In the genomic region with DNA sequence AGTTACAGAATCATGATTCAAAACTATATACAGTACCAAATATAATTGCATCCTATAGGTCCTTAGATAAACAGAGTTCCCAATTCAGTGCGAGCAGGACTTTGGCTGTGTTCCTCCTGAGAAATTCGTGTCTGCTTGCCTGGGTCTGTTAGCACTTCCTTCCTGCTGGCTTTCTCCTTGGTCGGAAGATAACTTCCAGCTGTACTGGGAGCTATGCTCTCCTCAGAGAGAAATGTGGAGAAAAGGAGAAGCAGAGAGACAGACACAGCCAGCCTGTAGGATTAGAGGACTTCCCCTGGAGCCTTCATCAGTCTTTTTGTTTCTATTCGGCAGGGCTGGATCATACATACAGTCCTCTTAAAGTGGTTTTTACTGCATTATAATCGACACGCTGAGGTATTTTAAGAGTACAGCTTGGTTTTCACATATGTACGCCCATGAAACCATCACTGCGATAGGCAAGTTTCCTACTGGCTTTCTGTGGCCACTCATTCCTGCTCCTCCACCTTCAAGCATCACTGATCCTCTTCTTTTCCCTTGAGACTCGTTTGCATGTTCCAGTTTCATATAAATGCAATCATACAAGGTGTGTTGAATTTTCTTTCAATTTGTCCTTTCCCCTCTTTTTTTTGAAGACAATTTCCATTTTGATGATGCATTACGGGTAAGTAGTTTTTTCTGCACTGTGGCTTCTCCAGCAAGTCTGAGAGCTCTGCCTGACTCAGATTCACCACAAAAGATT, we compare ENCODE assay signal across 12 mouse cellular contexts. TPM values are rescaled to one million over a fixed set of nuclear protein-coding genes. Genes with fewer than 3 reads are reported as not detected.
A peak's percentile ranks its signal among the peaks of the same experiment; 100 is the strongest.
DNase-seq lines count a peak whose midpoint lies in the region; ATAC-seq and TF ChIP-seq lines count a peak whose summit lies in the region.
"Had no signal": no experiment of that assay in that cellular context is flagged by ENCODE, and none has a peak within 500 bp of the region (broad histone marks: within the 10 kb centered on the region; RNA-seq: fewer than 3 reads in every experiment).

No protein-coding gene starts in this region.

- no peak for TF ChIP-seq CTCF in kidney, postnatal 0 days (IDR thresholded peaks at IDR 0.05; ENCODE audit: low read depth)

- no peaks in the 10 kb centered on the region for H3K36me3 ChIP-seq in kidney, postnatal 0 days (ENCODE audit: insufficient read depth, low read length)
- H3K36me3 ChIP-seq: embryonic facial prominence, embryonic 12.5 days had no signal

- DNase-seq in kidney, postnatal 0 days (ENCODE audit: low spot score): peak; percentile 67
- no peak for DNase-seq in kidney, adult 9 months
- DNase-seq in MEL-GATA-1-ER (ENCODE audit: extremely low read depth, low read depth): peak; percentile 64
- DNase-seq in cerebellum, postnatal 10 days: no peak
- DNase-seq in adrenal gland, postnatal 10 days: no peak
- DNase-seq: cerebellum, adult 2 months; layer of hippocampus, postnatal 36 days; liver had no signal

- H3K4me1 ChIP-seq in kidney, postnatal 0 days (replicated peaks; ENCODE audit: insufficient read depth, low read length): no peaks in the 10 kb centered on the region

- ATAC-seq in kidney, postnatal 0 days (replicated peaks; ENCODE audit: low FRiP score, low read depth): no peak
- ATAC-seq in common myeloid progenitor, adult 5-6 weeks (replicated peaks; ENCODE audit: low read depth, poor library complexity, severe bottlenecking): peak; percentile 40; the same call in 1 of the 2 replicates
- ATAC-seq in megakaryocyte, adult 5-6 weeks (ENCODE audit: poor library complexity, severe bottlenecking): peak; percentile 51
- ATAC-seq: inflammation-experienced regulatory T-cells, adult 6 months had no signal

- H3K27ac ChIP-seq in kidney, postnatal 0 days: no peak overlapping the region
- H3K27ac ChIP-seq: embryonic facial prominence, embryonic 12.5 days had no signal

- no peaks in the 10 kb centered on the region for H3K27me3 ChIP-seq in kidney, postnatal 0 days (ENCODE audit: insufficient read depth, low read length)
- H3K27me3 ChIP-seq: embryonic facial prominence, embryonic 12.5 days had no signal

- H3K4me2 ChIP-seq in kidney, postnatal 0 days (ENCODE audit: low read length): no peak overlapping the region
- H3K4me2 ChIP-seq: embryonic facial prominence, embryonic 12.5 days had no signal

- H3K9me3 ChIP-seq in kidney, postnatal 0 days (replicated peaks; ENCODE audit: low read length): no peaks in the 10 kb centered on the region
- H3K9me3 ChIP-seq: embryonic facial prominence, embryonic 12.5 days had no signal

- H3K9ac ChIP-seq in kidney, postnatal 0 days (ENCODE audit: low read depth, low read length): no peak overlapping the region
- H3K9ac ChIP-seq: embryonic facial prominence, embryonic 12.5 days had no signal

- no peak overlapping the region for H3K4me3 ChIP-seq in kidney, postnatal 0 days (replicated peaks; ENCODE audit: low read depth, low read length)
- H3K4me3 ChIP-seq: embryonic facial prominence, embryonic 12.5 days had no signal

- 59% methylated on average over 10 of the region's 10 CpGs for WGBS in kidney, postnatal 0 days

RNA-seq across cellular contexts. Expression of a gene that starts 8.3 kb away (rescaled TPM):
- polyA plus RNA-seq in kidney, postnatal 0 days (2015; fragmentation: Nextera tagmentation; extraction: Ambion mirVana): 18.1 and 19.3 TPM in 2 replicates
- 121 and 126 TPM in 2 replicates for total RNA-seq in common myeloid progenitor, adult 5-6 weeks (2017)
- total RNA-seq in megakaryocyte, adult 5-6 weeks (2015): 104 and 105 TPM in 2 replicates
- total RNA-seq in megakaryocyte, adult 5-6 weeks (2017): 181 and 183 TPM in 2 replicates
- 10 to 100 TPM; 48.3 to 58.1 TPM for total RNA-seq in adrenal gland, postnatal 10 days (2021)

Comparison
In these comparisons a context has a peak if more than half of its experiments do, and no peak if none do; other contexts are left out.
1. DNase-seq: peak in kidney, postnatal 0 days (single experiment) and MEL-GATA-1-ER (single experiment); none in kidney, adult 9 months (single experiment), cerebellum, postnatal 10 days (0 of 2) and adrenal gland, postnatal 10 days (single experiment).